Mouse (Mus musculus) heart, embryonic 12.5 days (tissue): Measurements from ENCODE around the gene Mrps5. TPM values are rescaled to one million over a fixed set of nuclear protein-coding genes. Genes with fewer than 3 reads are reported as not detected.
A peak's percentile ranks its signal among the peaks of the same experiment; 100 is the strongest.
"Not testable (repeated sequence)": the region's sequence is repeated elsewhere in the genome, so short reads cannot be mapped to it uniquely, and the experiment has no call there.

Source experiments
- ATAC-seq: fragments of 200-750 bp; cut with Nextera tagmentation; 2 replicates; pipeline ENCODE4 v1.8.0; 2017; ENCODE audit warnings: moderate TSS enrichment, moderate library complexity; ENCODE audit not compliant: insufficient number of reproducible peaks, low FRiP score
- H3K27ac ChIP-seq: fragments of 300-500 bp; sonication (generic); 2 replicates; pipeline ENCODE4 v1.5.1; 2016; ENCODE audit warnings: mild to moderate bottlenecking, moderate library complexity; ENCODE audit not compliant: poor library complexity, severe bottlenecking
- H3K27me3 ChIP-seq: fragments of 300-500 bp; sonication (generic); replicated peaks from 2 replicates; pipeline ENCODE4 v1.6.1; 2016; ENCODE audit warnings: mild to moderate bottlenecking, moderate library complexity
- H3K36me3 ChIP-seq: fragments of 300-500 bp; sonication (generic); 2 replicates; pipeline ENCODE4 v1.6.1; 2016; ENCODE audit warnings: mild to moderate bottlenecking, moderate library complexity
- H3K4me1 ChIP-seq: fragments of 300-500 bp; sonication (generic); replicated peaks from 2 replicates; pipeline ENCODE4 v1.6.1; 2016; ENCODE audit warnings: mild to moderate bottlenecking
- H3K4me2 ChIP-seq: fragments of 300-500 bp; sonication (generic); 2 replicates; pipeline ENCODE4 v1.6.1; 2016; ENCODE audit warnings: mild to moderate bottlenecking, moderate library complexity
- H3K4me3 ChIP-seq: fragments of 300-500 bp; sonication (generic); 2 replicates; pipeline ENCODE4 v1.5.1; 2016; ENCODE audit warnings: mild to moderate bottlenecking
- H3K9ac ChIP-seq: fragments of 300-500 bp; sonication (generic); 2 replicates; pipeline ENCODE4 v1.6.1; 2016; ENCODE audit warnings: mild to moderate bottlenecking, moderate library complexity
- H3K9me3 ChIP-seq: fragments of 300-500 bp; sonication (generic); replicated peaks from 2 replicates; pipeline ENCODE4 v1.6.1; 2016; ENCODE audit warnings: mild to moderate bottlenecking, moderate library complexity
- WGBS: fragments of 180-500 bp; shearing (Covaris S2); methylation state at CpG from one replicate; pipeline ENCODE4 v1.1.7; 2016; 5-methylcytosine and 5-hydroxymethylcytosine counted together
- polyA plus RNA-seq: library from polyadenylated mRNA; unstranded; fragments of >200 nt; fragmentation: Nextera tagmentation; extraction: Ambion mirVana; gene quantifications from 2 replicates; pipeline ENCODE4 v1.2.1, GENCODE M21; 2016

Gene Mrps5
- polyA plus RNA-seq, 1 experiment from 2014 or later, result 144 TPM

GRCm38 (mm10) chr2:127573322-127573721 lies 13.7 kb upstream of the Mrps5 start:
- Histone ChIP-seq H3K27me3 (no peaks in the 10 kb centered on the region), H3K4me1 (no peaks in the 10 kb centered on the region), H3K4me2 (no peak overlapping the region), H3K4me3 (no peak overlapping the region), H3K36me3 (peaks cover 24% of the 10 kb centered on the region), H3K9ac (no peak overlapping the region), H3K9me3 (peaks cover 12% of the 10 kb centered on the region), H3K27ac (no peak overlapping the region)
- 57% methylated on average over 1 of the region's 1 CpGs for WGBS
- ATAC-seq, result no peak

DNA sequence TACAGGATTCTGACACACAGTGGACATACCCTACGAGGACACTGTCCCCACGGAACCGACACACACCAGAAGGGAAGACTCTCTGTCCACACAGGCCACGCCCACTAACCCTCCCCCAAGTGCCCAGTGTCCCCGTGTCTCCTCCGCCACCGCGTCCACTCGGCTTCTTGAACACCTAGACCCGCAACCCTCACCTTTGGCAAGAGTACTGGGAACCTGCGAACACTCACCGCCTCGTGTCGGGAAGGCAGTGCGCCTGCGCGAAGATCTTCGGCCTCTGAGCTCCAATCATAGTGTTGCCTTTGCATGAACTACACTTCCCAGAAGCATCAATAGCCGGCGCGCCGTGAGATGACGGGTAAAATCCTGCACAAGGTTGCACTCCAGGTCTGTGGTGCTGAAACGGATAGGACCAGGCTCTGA lies 2.6 kb upstream of the Mrps5 start:
- Histone ChIP-seq H3K9ac (peak overlapping the region; percentile 79), H3K4me2 (peak overlapping the region; percentile 88), H3K4me1 (peaks cover 25% of the 10 kb centered on the region), H3K27me3 (no peaks in the 10 kb centered on the region), H3K27ac (no peak overlapping the region), H3K9me3 (no peaks in the 10 kb centered on the region), H3K4me3 (peak overlapping the region; percentile 67), H3K36me3 (no peaks in the 10 kb centered on the region)
- peak; percentile 86 for ATAC-seq
- under 1% methylated on average over 24 of the region's 24 CpGs for WGBS

- H3K27me3 ChIP-seq, result no peaks in the 10 kb centered on the region
- H3K4me2 ChIP-seq, result peak overlapping the region; percentile 65
- H3K27ac ChIP-seq, result peak overlapping the region; percentile 86
- under 1% methylated on average over 22 of the region's 22 CpGs for WGBS
- H3K4me3 ChIP-seq, result peak overlapping the region; percentile 83
- no peaks in the 10 kb centered on the region for H3K9me3 ChIP-seq
- ATAC-seq, result no peak; the same call in 1 of the 2 replicates
- H3K4me1 ChIP-seq, result peaks cover 28% of the 10 kb centered on the region
- peaks cover 18% of the 10 kb centered on the region for H3K36me3 ChIP-seq
- peak overlapping the region; percentile 82 for H3K9ac ChIP-seq
Observed at GRCm38 (mm10) chr2:127587514-127587844, 457 bp downstream of the Mrps5 start.

GRCm38 (mm10) chr2:127588897-127589296 lies 1.9 kb downstream of the Mrps5 start:
- H3K4me2 ChIP-seq, result no peak overlapping the region
- no peak for ATAC-seq

GRCm38 (mm10) chr2:127590204-127590603 lies 3.2 kb downstream of the Mrps5 start:
- H3K9me3 ChIP-seq, result no peaks in the 10 kb centered on the region
- H3K27ac ChIP-seq, result no peak overlapping the region
- H3K4me2 ChIP-seq, result peak overlapping the region; percentile 20; the same call in 1 of the 2 replicates
- no peak overlapping the region for H3K4me3 ChIP-seq
- ATAC-seq, result no peak
- H3K36me3 ChIP-seq, result peaks cover 39% of the 10 kb centered on the region
- no peaks in the 10 kb centered on the region for H3K27me3 ChIP-seq
- 67% methylated on average over 15 of the region's 15 CpGs for WGBS
- no peak overlapping the region for H3K9ac ChIP-seq
- H3K4me1 ChIP-seq, result peaks cover 20% of the 10 kb centered on the region

More at GRCm38 (mm10) chr2:127588897-127589296, 1.9 kb downstream of the Mrps5 start:
- Histone ChIP-seq H3K27me3 (no peaks in the 10 kb centered on the region), H3K36me3 (peaks cover 27% of the 10 kb centered on the region), H3K4me3 (no peak overlapping the region), H3K9me3 (no peaks in the 10 kb centered on the region), H3K27ac (no peak overlapping the region), H3K4me1 (peaks cover 26% of the 10 kb centered on the region), H3K9ac (no peak overlapping the region)
- WGBS, result 92% methylated on average over 9 of the region's 9 CpGs

- Histone ChIP-seq H3K27ac (no peak overlapping the region), H3K9ac (no peak overlapping the region), H3K4me2 (no peak overlapping the region), H3K36me3 (peaks cover 46% of the 10 kb centered on the region), H3K27me3 (no peaks in the 10 kb centered on the region), H3K4me3 (no peak overlapping the region), H3K9me3 (no peaks in the 10 kb centered on the region), H3K4me1 (peaks cover 20% of the 10 kb centered on the region)
- no peak for ATAC-seq
- 67% methylated on average over 4 of the region's 4 CpGs for WGBS
Observed at GRCm38 (mm10) chr2:127590840-127591239, 3.8 kb downstream of the Mrps5 start.

- H3K27ac ChIP-seq, H3K9ac ChIP-seq, H3K4me1 ChIP-seq, H3K4me2 ChIP-seq, H3K27me3 ChIP-seq, H3K4me3 ChIP-seq, H3K9me3 ChIP-seq: not testable (repeated sequence)
- WGBS, result 48% methylated on average over 6 of the region's 8 CpGs
- peaks cover 75% of the 10 kb centered on the region for H3K36me3 ChIP-seq
- peak; percentile 78 for ATAC-seq
Observed at GRCm38 (mm10) chr2:127603383-127603782, 16.4 kb downstream of the Mrps5 start.

DNA sequence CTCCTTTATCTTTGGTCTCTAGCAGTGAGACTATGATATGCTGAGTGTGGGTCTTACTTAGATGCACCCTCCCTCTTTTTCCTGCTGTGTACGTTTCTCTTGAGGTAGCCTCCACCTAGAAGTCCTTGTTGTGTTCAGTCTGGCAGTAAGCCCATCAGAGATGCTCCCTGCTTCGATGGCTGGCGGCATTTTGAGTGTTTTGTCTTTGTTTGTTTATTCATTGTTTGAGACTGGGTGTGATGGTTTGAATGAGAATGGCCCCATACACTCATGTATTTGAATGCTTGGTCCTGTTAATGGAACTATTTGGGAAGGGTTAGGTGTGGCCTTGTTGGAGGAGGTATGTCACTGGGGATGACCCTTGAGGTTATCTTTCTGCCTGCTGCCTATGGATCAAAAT lies 18.2 kb downstream of the Mrps5 start:
- H3K36me3 ChIP-seq, result peaks cover 59% of the 10 kb centered on the region
- ATAC-seq, result no peak

DNA sequence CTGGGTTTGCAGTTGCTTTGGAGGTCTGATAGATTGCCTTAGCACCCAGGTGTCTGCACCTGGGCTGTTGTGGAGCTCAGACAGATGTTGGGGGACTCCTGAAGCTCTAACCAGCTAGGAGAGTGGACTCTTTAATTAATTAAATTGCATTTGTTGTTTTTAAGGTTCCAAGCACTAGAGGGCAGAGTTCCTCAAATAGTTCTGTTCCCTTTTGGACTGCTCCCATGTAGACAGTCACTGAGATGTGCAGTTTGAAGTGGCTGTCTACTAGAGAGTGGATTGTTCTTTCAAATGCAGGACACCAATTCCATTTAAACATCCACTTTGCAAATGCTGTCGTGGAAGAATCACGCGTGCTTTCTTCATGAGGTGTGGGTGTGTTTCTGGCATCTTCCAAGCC lies 21.2 kb downstream of the Mrps5 start:
- Histone ChIP-seq H3K4me1 (peaks cover 13% of the 10 kb centered on the region), H3K9ac (no peak overlapping the region), H3K27ac (no peak overlapping the region), H3K4me3 (no peak overlapping the region), H3K27me3 (no peaks in the 10 kb centered on the region), H3K9me3 (no peaks in the 10 kb centered on the region), H3K4me2 (no peak overlapping the region), H3K36me3 (peaks cover 30% of the 10 kb centered on the region)
- 47% methylated on average over 3 of the region's 3 CpGs for WGBS
- ATAC-seq, result no peak

More for the DNA sequence above, 18.2 kb downstream of the Mrps5 start:
- Histone ChIP-seq H3K27ac (no peak overlapping the region), H3K4me2 (no peak overlapping the region), H3K4me3 (no peak overlapping the region), H3K27me3 (no peaks in the 10 kb centered on the region), H3K4me1 (peaks cover 13% of the 10 kb centered on the region), H3K9me3 (no peaks in the 10 kb centered on the region), H3K9ac (no peak overlapping the region)
- WGBS, result 83% methylated on average over 3 of the region's 3 CpGs

GRCm38 (mm10) chr2:127608986-127609385 lies 22.0 kb downstream of the Mrps5 start:
- H3K4me3 ChIP-seq, result no peak overlapping the region
- no peaks in the 10 kb centered on the region for H3K27me3 ChIP-seq
- H3K4me2 ChIP-seq, result peak overlapping the region; percentile 29; the same call in 1 of the 2 replicates
- WGBS, result 8% methylated on average over 5 of the region's 5 CpGs
- H3K9ac ChIP-seq, result no peak overlapping the region
- H3K9me3 ChIP-seq, result no peaks in the 10 kb centered on the region
- peaks cover 25% of the 10 kb centered on the region for H3K36me3 ChIP-seq
- peaks cover 13% of the 10 kb centered on the region for H3K4me1 ChIP-seq
- ATAC-seq, result no peak
- no peak overlapping the region for H3K27ac ChIP-seq

GRCm38 (mm10) chr2:127611386-127611785 lies 24.4 kb downstream of the Mrps5 start:
- H3K27ac ChIP-seq, result no peak overlapping the region
- no peaks in the 10 kb centered on the region for H3K27me3 ChIP-seq
- H3K4me1 ChIP-seq, result peaks cover 13% of the 10 kb centered on the region
- H3K9ac ChIP-seq, result no peak overlapping the region
- 0 out of 2 replicates have a peak, but pooled peaks cover 3% of the 10 kb centered on the region for H3K36me3 ChIP-seq
- WGBS, result 62% methylated on average over 4 of the region's 4 CpGs
- H3K4me3 ChIP-seq, result no peak overlapping the region
- no peak overlapping the region for H3K4me2 ChIP-seq
- no peaks in the 10 kb centered on the region for H3K9me3 ChIP-seq
- no peak for ATAC-seq

- Histone ChIP-seq H3K4me2 (no peak overlapping the region), H3K27ac (no peak overlapping the region), H3K4me3 (no peak overlapping the region), H3K4me1 (peaks cover 13% of the 10 kb centered on the region), H3K9me3 (no peaks in the 10 kb centered on the region), H3K36me3 (no peaks in the 10 kb centered on the region), H3K9ac (no peak overlapping the region), H3K27me3 (no peaks in the 10 kb centered on the region)
- no peak for ATAC-seq
- WGBS, result 75% methylated on average over 4 of the region's 4 CpGs
Observed at GRCm38 (mm10) chr2:127612288-127612687, 25.3 kb downstream of the Mrps5 start.
